Mouse (Mus musculus) adrenal gland, postnatal 25 days (tissue): ENCODE data around the gene Olfr691. TPM values are rescaled to one million over a fixed set of nuclear protein-coding genes. Genes with fewer than 3 reads are reported as not detected.
"Not testable (repeated sequence)": the region's sequence is repeated elsewhere in the genome, so short reads cannot be mapped to it uniquely, and the experiment has no call there.

Experiments used
- DNase-seq: peaks from one replicate; pipeline ENCODE4 v3.0.0; 2021; ENCODE audit warnings: mixed read lengths
- long read RNA-seq: library from polyadenylated mRNA; stranded (forward); transcript quantifications from one replicate; pipeline ENCODE4 v2.0.0, GENCODE M21; 2021
- total RNA-seq: library from RNA; stranded (reverse); gene quantifications from 2 replicates; pipeline ENCODE4 v1.2.3, GENCODE M21; 2021

Olfr691 gene
- total RNA-seq, result not detected in 2 replicates
- long read RNA-seq, result 0 reads

GRCm38 (mm10) chr7:105342170-105342569, at the start of gene Olfr691:
Olfr691 (minus strand) TSS chr7:105342270.
- DNase-seq, result no peak

- DNase-seq, result no peak
These were observed 48.2 kb upstream of the Olfr691 start for GRCm38 (mm10) chr7:105390236-105390635.

- DNase-seq, result no peak
These were observed 45.6 kb upstream of the Olfr691 start for GRCm38 (mm10) chr7:105387696-105388095.

DNA sequence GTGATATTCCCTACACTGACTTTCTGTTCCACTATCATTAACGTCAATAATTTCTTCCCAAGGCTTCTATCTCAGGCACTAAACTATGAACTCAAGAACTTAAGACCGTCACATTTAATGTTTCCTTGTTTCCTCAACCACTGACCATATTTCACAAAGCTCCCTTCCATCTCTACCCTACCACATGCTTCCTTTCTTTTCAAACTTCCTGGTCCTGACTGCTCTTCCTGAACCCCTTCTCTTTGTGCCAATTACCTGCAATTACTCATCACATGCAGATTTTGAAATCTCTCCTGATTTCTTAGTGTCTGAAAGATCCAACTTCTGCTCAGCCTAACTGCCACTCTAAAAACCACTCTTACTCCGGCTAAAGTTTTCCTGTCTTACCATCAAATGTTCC, 38.3 kb upstream of the Olfr691 start:
- DNase-seq, result no peak

- DNase-seq, result no peak
These were observed 32.8 kb upstream of the Olfr691 start, which contains the start of gene Gm5901 for GRCm38 (mm10) chr7:105374866-105375265. Gm5901 (plus strand) TSS chr7:105375038.

GRCm38 (mm10) chr7:105373976-105374375, 31.9 kb upstream of the Olfr691 start:
- no peak for DNase-seq

- no peak for DNase-seq
These were observed 31.4 kb upstream of the Olfr691 start for GRCm38 (mm10) chr7:105373509-105373908.

GRCm38 (mm10) chr7:105372912-105373311, 30.8 kb upstream of the Olfr691 start:
- no peak for DNase-seq

GRCm38 (mm10) chr7:105368521-105368920, 26.5 kb upstream of the Olfr691 start:
- no peak for DNase-seq

GRCm38 (mm10) chr7:105367930-105368329, 25.9 kb upstream of the Olfr691 start, which contains the start of gene Olfr692:
Olfr692 (plus strand) TSS chr7:105368230.
- no peak for DNase-seq

DNA sequence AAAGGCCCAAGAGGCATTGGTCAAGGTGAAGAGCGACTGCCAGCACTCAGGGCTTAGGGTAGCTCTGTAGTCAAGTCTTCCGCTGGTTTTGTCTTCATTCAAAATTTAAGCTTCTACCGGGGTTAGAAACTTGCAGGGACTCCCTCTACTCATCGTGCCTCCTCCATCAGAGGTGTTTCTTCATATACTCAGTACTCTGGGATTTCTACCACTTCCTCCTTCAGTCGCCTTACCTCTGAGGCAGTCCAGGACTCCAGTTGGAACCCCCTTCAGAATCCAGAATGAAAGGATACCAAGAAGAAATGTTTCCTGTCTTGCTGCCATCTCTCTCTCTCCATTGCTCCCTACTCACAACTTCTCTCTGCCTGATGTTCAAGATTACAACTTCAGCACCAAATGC, 25.2 kb upstream of the Olfr691 start:
- no peak for DNase-seq

GRCm38 (mm10) chr7:105361713-105362112, 19.6 kb upstream of the Olfr691 start:
- DNase-seq, result no peak

DNA sequence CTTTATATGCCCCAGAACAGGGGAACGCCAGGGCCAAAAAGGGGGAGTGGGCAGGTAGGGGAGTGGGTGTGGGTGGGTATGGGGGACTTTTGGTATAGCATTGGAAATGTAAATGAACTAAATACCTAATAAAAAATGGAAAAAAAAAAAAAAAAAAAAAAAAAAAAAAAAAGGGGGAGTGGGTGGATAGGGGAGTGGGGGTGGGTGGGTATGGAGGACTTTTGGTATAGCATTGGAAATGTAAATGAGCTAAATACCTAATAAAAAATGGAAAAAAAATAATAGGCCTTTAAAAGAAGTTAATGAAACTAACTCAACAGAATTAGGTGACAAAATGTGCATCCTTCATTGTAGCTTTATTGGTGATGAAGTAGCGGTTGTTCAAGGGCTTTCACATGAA, 14.4 kb upstream of the Olfr691 start:
- not testable (repeated sequence) for DNase-seq

GRCm38 (mm10) chr7:105356064-105356463, 14.0 kb upstream of the Olfr691 start:
- not testable (repeated sequence) for DNase-seq

DNA sequence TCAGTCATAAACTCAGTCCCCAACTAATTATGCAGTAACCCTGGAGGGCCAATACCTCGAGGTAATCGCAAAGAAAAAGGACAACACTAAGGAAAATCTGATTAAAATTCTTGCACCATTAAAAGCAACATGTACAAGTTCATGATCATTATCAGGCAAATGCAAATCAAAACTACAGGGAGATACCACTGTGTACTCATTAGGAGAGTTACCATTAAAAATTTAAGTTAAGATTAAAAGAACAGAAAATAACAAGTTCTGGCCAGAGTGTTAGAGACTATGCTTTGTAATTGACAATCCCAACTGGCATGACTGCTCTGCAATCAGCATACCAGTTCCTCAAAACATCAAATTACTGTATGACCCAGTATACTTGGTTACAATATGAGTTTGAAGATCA, 682 bp upstream of the Olfr691 start:
- DNase-seq, result no peak

- DNase-seq, result no peak
These were observed 8.1 kb downstream of the Olfr691 start, which contains the start of gene Olfr690 for GRCm38 (mm10) chr7:105334004-105334403. Olfr690 (minus strand) TSS chr7:105334104.

GRCm38 (mm10) chr7:105325302-105325701, 16.8 kb downstream of the Olfr691 start:
- no peak for DNase-seq

DNA sequence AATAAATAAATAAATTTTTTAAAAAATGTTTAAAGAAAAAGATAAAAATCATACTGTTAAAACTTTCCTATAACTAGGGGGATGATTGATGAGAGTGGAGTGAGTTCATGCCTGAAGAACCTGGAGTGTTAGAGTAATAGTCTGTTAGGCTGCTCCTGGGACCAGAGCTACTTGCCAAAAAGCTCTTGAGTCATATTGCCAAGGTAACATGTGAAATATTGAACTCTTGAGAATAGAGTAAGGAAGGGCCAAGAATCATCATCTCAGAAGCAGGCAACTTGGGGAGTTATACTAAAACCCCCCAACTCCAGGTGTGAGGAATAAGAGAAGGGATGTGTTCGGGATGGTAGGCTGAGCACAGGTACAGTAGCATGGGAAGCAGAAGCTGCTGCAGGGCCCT, 31.2 kb downstream of the Olfr691 start, which contains the start of gene Olfr689:
Gene Olfr689, plus strand, starts transcription at position 301 of the 400 bp plus-strand sequence.
- DNase-seq, result no peak

DNA sequence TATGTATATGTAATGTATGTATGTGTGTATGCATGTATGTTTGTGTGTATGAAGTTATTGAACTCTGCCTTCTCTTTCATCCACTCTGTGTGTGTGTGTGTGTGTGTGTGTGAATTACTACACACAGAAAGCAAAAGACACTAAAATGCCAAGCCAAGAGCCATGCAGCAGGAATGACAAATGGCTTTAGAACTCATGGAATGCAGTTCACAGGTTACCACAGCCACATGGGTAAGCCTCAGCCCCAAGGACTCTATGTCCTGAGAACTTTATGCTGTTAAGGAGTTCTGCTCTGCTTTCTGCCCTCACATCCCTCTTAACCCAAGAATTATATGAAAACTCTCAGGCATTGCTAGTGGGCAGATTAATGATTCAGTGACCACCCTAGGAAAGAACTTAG, 52.0 kb downstream of the Olfr691 start:
- DNase-seq, result no peak

DNA sequence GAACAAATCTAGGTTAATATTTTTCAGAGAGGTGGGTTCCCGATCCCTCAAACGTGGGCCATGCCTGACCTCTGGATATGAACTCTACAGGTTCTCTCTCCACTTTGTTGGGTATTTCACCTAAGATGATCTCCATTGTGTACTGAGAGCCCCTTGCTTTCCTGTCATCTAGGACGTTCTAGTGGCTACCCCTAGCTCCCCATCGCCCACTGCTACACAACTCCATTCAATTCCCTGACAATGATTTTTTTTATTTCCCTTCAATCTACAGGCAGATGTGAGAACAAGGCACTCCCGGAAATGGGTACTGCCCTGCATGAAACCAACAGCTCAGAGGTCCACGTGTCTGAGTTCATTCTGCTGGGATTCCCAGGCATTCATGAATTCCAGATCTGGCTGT, 54.3 kb downstream of the Olfr691 start, which contains the start of gene Olfr688:
Gene Olfr688, plus strand, starts transcription at position 301 of the 400 bp plus-strand sequence.
- DNase-seq, result no peak
